Mouse (Mus musculus): Measurements from ENCODE around the gene Acot7. TPM values are rescaled to one million over a fixed set of nuclear protein-coding genes. Genes with fewer than 3 reads are reported as not detected.
A peak's percentile ranks its signal among the peaks of the same experiment; 100 is the strongest.

Acot7 gene
- total RNA-seq, 2 experiments from 2014 or later, result 308 to 337 TPM

GRCm38 (mm10) chr4:152282721-152283120, 104.8 kb downstream of the Acot7 start:
- intact Hi-C loops (cut with DNase I), result loop anchor here (1.0 to 10.0 kb wide), 2 partner anchors 68 to 108 kb away; partner anchors contain the start of gene Acot7
- no peak for DNase-seq (ENCODE audit: low spot score in 2 of 2)

- intact Hi-C loops (cut with DNase I), result loop anchor here (1.0 to 10.0 kb wide), 2 partner anchors 69 to 109 kb away; partner anchors contain the start of gene Acot7
- peak; percentile 84 to 85 for DNase-seq (ENCODE audit: low spot score in 2 of 2)
Observed at GRCm38 (mm10) chr4:152283186-152283950, 105.4 kb downstream of the Acot7 start.

- DNase-seq (ENCODE audit: low spot score in 2 of 2), result peak; percentile 47 to 56
- intact Hi-C loops (cut with DNase I), result loop anchor here (10.0 kb wide), 1 partner anchor 111 kb away; the partner anchor contains the start of gene Acot7
Observed at GRCm38 (mm10) chr4:152285505-152285904, 107.6 kb downstream of the Acot7 start.

GRCm38 (mm10) chr4:152286183-152286582, 108.2 kb downstream of the Acot7 start:
- intact Hi-C loops (cut with DNase I), result loop anchor here (10.0 kb wide), 1 partner anchor 111 kb away; the partner anchor contains the start of gene Acot7
- DNase-seq (ENCODE audit: low spot score in 2 of 2), result peak; percentile 47 to 67

GRCm38 (mm10) chr4:152286887-152287286, 109.0 kb downstream of the Acot7 start:
- no peak for DNase-seq (ENCODE audit: low spot score in 2 of 2)
- intact Hi-C loops (cut with DNase I), result loop anchor here (10.0 kb wide), 1 partner anchor 112 kb away; the partner anchor contains the start of gene Acot7

- DNase-seq (ENCODE audit: low spot score in 2 of 2), result no peak
- intact Hi-C loops (cut with DNase I), result loop anchor here (10.0 kb wide), 1 partner anchor 113 kb away; the partner anchor contains the start of gene Acot7
Observed at GRCm38 (mm10) chr4:152287317-152288120, 109.6 kb downstream of the Acot7 start.

- intact Hi-C loops (cut with DNase I), result loop anchor here (10.0 kb wide), 1 partner anchor 114 kb away; the partner anchor contains the start of gene Acot7
- DNase-seq (ENCODE audit: low spot score in 2 of 2), result no peak
Observed at GRCm38 (mm10) chr4:152288398-152288945, 110.5 kb downstream of the Acot7 start.

GRCm38 (mm10) chr4:152290385-152290784, 112.5 kb downstream of the Acot7 start:
- intact Hi-C loops (cut with DNase I), result no loop called here
- DNase-seq (ENCODE audit: low spot score in 2 of 2), result no peak

GRCm38 (mm10) chr4:152290991-152291390, 113.1 kb downstream of the Acot7 start:
- intact Hi-C loops (cut with DNase I), result no loop called here
- no peak for DNase-seq (ENCODE audit: low spot score in 2 of 2)

- intact Hi-C loops (cut with DNase I), result no loop called here
- no peak for DNase-seq (ENCODE audit: low spot score in 2 of 2)
Observed at GRCm38 (mm10) chr4:152291562-152291961, 113.6 kb downstream of the Acot7 start, which contains the start of gene Hes3. Gene Hes3, minus strand, starts transcription at chr4:152291662.

GRCm38 (mm10) chr4:152292102-152292765, 114.3 kb downstream of the Acot7 start:
- intact Hi-C loops (cut with DNase I), result no loop called here
- no peak for DNase-seq (ENCODE audit: low spot score in 2 of 2)

GRCm38 (mm10) chr4:152294188-152294929, 116.4 kb downstream of the Acot7 start:
- intact Hi-C loops (cut with DNase I), result no loop called here
- no peak for DNase-seq (ENCODE audit: low spot score in 2 of 2)

GRCm38 (mm10) chr4:152295916-152296315, 118.0 kb downstream of the Acot7 start:
- DNase-seq (ENCODE audit: low spot score in 2 of 2), result no peak
- intact Hi-C loops (cut with DNase I), result no loop called here

GRCm38 (mm10) chr4:152296371-152296770, 118.4 kb downstream of the Acot7 start:
- no peak for DNase-seq (ENCODE audit: low spot score in 2 of 2)

GRCm38 (mm10) chr4:152296874-152297861, 119.2 kb downstream of the Acot7 start, which contains the start of gene Icmt:
Gene Icmt, plus strand, starts transcription at chr4:152297227.
- intact Hi-C loops (cut with DNase I), result no loop called here
- peak; percentile 99 for DNase-seq (ENCODE audit: low spot score in 2 of 2)

More at GRCm38 (mm10) chr4:152296371-152296770, 118.4 kb downstream of the Acot7 start:
- intact Hi-C loops (cut with DNase I), result no loop called here

GRCm38 (mm10) chr4:152298836-152299235, 120.9 kb downstream of the Acot7 start:
- no peak for DNase-seq (ENCODE audit: low spot score in 2 of 2)
- intact Hi-C loops (cut with DNase I), result no loop called here

GRCm38 (mm10) chr4:152300375-152300774, 122.4 kb downstream of the Acot7 start:
- intact Hi-C loops (cut with DNase I), result no loop called here

More at GRCm38 (mm10) chr4:152300375-152300774, 122.4 kb downstream of the Acot7 start:
- DNase-seq (ENCODE audit: low spot score in 2 of 2), result no peak
